Mouse (Mus musculus): ENCODE data around the gene Sparc. TPM values are rescaled to one million over a fixed set of nuclear protein-coding genes. Genes with fewer than 3 reads are reported as not detected.

Sparc gene
- polyA plus RNA-seq, 1 experiment from 2014 or later, result 1,182 TPM

DNA sequence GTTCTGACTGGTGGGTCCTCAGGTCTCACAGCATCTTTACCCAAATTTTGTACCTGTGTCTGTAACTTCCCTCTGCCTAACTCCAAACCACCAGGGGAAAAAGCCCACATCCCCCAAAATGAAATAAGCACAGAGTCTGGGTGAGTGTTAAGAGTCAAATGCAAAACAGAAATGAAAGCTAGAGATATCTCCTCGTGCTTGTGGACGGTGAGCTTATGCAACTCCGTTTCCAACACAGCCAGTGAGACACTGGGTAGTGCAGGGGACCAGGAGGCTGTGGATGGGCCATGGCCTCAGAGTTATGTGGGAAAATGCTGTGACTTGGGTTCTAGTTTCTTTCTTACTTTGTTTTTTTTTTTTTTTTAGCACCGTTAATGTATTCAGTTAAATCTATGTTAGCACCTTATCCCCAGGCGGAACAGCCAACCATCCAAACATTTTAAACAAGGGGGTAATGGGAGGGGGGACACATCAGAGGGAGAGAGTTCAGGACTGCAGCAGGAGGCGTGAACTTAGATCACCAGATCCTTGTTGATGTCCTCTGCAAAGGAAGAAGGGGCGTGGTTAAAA lies 27.8 kb downstream of the Sparc start:
- Histone ChIP-seq H3K9ac (ENCODE audit: low read depth, low read length) (no peak overlapping the region), H3K9me3 (replicated peaks; ENCODE audit: control insufficient read depth, low read length) (no peaks in the 10 kb centered on the region), H3K27me3 (ENCODE audit: control insufficient read depth, insufficient read depth, low read length) (no peaks in the 10 kb centered on the region), H3K4me2 (no peak overlapping the region), H3K4me1 (ENCODE audit: control insufficient read depth, insufficient read depth, low read length) (0 out of 2 replicates have a peak, but pooled peaks cover 2% of the 10 kb centered on the region), H3K36me3 (ENCODE audit: control insufficient read depth, insufficient read depth, low read length) (peaks cover 42% of the 10 kb centered on the region), H3K27ac (ENCODE audit: low read depth, low read length) (no peak overlapping the region), H3K4me3 (ENCODE audit: low read depth, low read length) (no peak overlapping the region)
- 76% methylated on average over 7 of the region's 7 CpGs for WGBS (ENCODE audit: insufficient replicate concordance)
- ATAC-seq (replicated peaks; ENCODE audit: insufficient number of reproducible peaks, low FRiP score, low TSS enrichment), result no peak

DNA sequence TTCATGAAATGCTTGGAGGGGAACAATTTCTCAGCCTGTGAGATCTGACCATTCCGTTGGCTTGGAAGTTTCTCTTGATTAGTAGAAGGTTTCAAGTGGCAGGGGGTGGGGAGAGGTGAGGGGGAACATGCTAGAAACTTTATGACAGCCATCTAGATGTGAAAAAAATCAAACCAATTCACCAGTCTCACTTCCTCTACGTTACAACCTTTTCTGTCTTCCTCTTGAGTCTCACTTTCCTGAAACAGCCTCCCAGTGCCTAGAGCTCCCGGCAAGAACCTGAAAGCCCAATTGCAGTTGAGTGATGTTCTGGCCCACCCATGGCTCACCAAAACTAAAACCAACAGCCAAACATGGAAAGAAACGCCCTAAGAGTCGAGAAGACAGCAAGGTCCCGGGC lies 28.4 kb downstream of the Sparc start:
- 72% methylated on average over 6 of the region's 6 CpGs for WGBS (ENCODE audit: insufficient replicate concordance)
- no peaks in the 10 kb centered on the region for H3K9me3 ChIP-seq (replicated peaks; ENCODE audit: control insufficient read depth, low read length)
- no peak for ATAC-seq (replicated peaks; ENCODE audit: insufficient number of reproducible peaks, low FRiP score, low TSS enrichment)
- H3K27me3 ChIP-seq (ENCODE audit: control insufficient read depth, insufficient read depth, low read length), result no peaks in the 10 kb centered on the region
- H3K4me1 ChIP-seq (ENCODE audit: control insufficient read depth, insufficient read depth, low read length), result 0 out of 2 replicates have a peak, but pooled peaks cover 2% of the 10 kb centered on the region
- H3K4me2 ChIP-seq, result no peak overlapping the region
- H3K27ac ChIP-seq (ENCODE audit: low read depth, low read length), result no peak overlapping the region
- no peak overlapping the region for H3K9ac ChIP-seq (ENCODE audit: low read depth, low read length)
- peaks cover 36% of the 10 kb centered on the region for H3K36me3 ChIP-seq (ENCODE audit: control insufficient read depth, insufficient read depth, low read length)
- no peak overlapping the region for H3K4me3 ChIP-seq (ENCODE audit: low read depth, low read length)

DNA sequence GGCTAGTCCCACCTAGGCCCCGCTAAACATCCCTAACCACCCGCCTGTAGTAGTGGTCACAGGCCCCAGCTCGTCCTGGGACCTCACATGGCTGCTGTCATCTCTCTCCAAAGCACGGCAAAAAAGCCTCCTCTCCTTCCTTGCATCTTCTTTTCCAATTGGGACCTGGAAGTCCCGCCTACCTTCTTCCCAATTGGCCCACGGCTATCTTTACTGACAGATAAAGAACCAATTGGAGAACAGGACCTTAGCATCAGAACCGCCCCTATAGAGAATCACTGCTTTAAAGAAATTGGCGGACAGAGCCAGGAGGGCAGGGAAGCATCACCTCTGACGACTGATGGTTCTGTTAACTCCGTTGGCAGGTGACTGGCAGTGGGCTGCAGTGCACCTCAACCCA lies 30.5 kb downstream of the Sparc start:
- no peak overlapping the region; the same call in 1 of the 2 replicates for H3K27ac ChIP-seq (ENCODE audit: low read depth, low read length)
- H3K4me2 ChIP-seq, result peak overlapping the region; percentile 35
- ATAC-seq (replicated peaks; ENCODE audit: insufficient number of reproducible peaks, low FRiP score, low TSS enrichment), result no peak

DNA sequence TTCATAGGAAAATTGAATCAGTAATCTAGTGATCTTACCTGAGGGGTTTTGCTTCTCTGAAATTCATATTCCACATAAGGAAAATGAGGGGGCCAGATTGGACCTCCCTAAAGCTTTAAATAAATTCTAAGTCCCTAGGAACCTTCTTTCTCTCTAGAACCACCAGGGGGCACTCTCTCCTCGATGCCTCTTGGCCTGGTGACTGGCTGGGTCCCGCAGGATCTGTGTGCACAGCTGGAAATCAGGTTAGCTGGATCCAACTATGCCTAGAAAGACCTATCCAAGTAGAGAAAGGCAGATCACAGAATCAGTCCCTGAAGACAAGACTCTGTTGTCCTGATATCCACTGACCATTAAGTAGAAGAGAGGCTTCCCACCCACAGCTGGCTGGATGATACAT lies 33.2 kb downstream of the Sparc start:
- Histone ChIP-seq H3K4me1 (ENCODE audit: control insufficient read depth, insufficient read depth, low read length) (0 out of 2 replicates have a peak, but pooled peaks cover 2% of the 10 kb centered on the region), H3K27me3 (ENCODE audit: control insufficient read depth, insufficient read depth, low read length) (peaks cover 3% of the 10 kb centered on the region; the same call in 1 of the 2 replicates), H3K36me3 (ENCODE audit: control insufficient read depth, insufficient read depth, low read length) (no peaks in the 10 kb centered on the region), H3K4me2 (no peak overlapping the region), H3K4me3 (ENCODE audit: low read depth, low read length) (no peak overlapping the region), H3K27ac (ENCODE audit: low read depth, low read length) (no peak overlapping the region), H3K9me3 (replicated peaks; ENCODE audit: control insufficient read depth, low read length) (no peaks in the 10 kb centered on the region), H3K9ac (ENCODE audit: low read depth, low read length) (no peak overlapping the region)
- no peak for ATAC-seq (replicated peaks; ENCODE audit: insufficient number of reproducible peaks, low FRiP score, low TSS enrichment)
- WGBS (ENCODE audit: insufficient replicate concordance), result 1% methylated on average over 2 of the region's 2 CpGs

More for the DNA sequence above, 30.5 kb downstream of the Sparc start:
- 0 out of 2 replicates have a peak, but pooled peaks cover 2% of the 10 kb centered on the region for H3K4me1 ChIP-seq (ENCODE audit: control insufficient read depth, insufficient read depth, low read length)
- H3K9ac ChIP-seq (ENCODE audit: low read depth, low read length), result 0 out of 2 replicates have a peak overlapping the region, but pooled peaks have one; percentile 28
- H3K27me3 ChIP-seq (ENCODE audit: control insufficient read depth, insufficient read depth, low read length), result no peaks in the 10 kb centered on the region
- no peak overlapping the region for H3K4me3 ChIP-seq (ENCODE audit: low read depth, low read length)
- WGBS (ENCODE audit: insufficient replicate concordance), result 23% methylated on average over 10 of the region's 10 CpGs
- peaks cover 16% of the 10 kb centered on the region for H3K36me3 ChIP-seq (ENCODE audit: control insufficient read depth, insufficient read depth, low read length)
- no peaks in the 10 kb centered on the region for H3K9me3 ChIP-seq (replicated peaks; ENCODE audit: control insufficient read depth, low read length)

DNA sequence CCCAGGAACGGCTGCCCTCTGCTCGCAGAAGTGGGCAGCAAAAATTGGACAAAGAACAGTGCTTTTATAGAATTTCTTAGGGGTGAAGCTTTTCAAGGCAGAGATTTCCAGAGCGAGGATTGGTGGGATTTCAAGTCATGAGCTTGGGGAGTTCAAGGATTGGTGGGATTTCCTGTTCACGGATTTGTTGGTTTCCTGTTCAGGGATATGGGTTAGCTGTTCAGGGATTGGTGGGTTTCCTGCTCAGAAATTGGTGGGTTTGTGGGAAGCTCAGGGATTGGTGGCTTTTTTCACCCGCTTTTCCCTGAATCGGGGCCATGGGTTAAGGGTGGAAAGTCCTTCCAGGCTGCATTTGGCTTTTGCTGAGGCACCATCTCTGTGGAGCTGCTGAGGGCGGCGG lies 35.4 kb downstream of the Sparc start:
- ATAC-seq (replicated peaks; ENCODE audit: insufficient number of reproducible peaks, low FRiP score, low TSS enrichment), result no peak
- Histone ChIP-seq H3K9me3 (replicated peaks; ENCODE audit: control insufficient read depth, low read length) (no peaks in the 10 kb centered on the region), H3K27ac (ENCODE audit: low read depth, low read length) (no peak overlapping the region), H3K36me3 (ENCODE audit: control insufficient read depth, insufficient read depth, low read length) (no peaks in the 10 kb centered on the region), H3K27me3 (ENCODE audit: control insufficient read depth, insufficient read depth, low read length) (peaks cover 3% of the 10 kb centered on the region; the same call in 1 of the 2 replicates), H3K4me3 (ENCODE audit: low read depth, low read length) (no peak overlapping the region), H3K9ac (ENCODE audit: low read depth, low read length) (no peak overlapping the region), H3K4me1 (ENCODE audit: control insufficient read depth, insufficient read depth, low read length) (0 out of 2 replicates have a peak, but pooled peaks cover 6% of the 10 kb centered on the region), H3K4me2 (no peak overlapping the region; the same call in 1 of the 2 replicates)
- WGBS (ENCODE audit: insufficient replicate concordance), result 49% methylated on average over 8 of the region's 8 CpGs

DNA sequence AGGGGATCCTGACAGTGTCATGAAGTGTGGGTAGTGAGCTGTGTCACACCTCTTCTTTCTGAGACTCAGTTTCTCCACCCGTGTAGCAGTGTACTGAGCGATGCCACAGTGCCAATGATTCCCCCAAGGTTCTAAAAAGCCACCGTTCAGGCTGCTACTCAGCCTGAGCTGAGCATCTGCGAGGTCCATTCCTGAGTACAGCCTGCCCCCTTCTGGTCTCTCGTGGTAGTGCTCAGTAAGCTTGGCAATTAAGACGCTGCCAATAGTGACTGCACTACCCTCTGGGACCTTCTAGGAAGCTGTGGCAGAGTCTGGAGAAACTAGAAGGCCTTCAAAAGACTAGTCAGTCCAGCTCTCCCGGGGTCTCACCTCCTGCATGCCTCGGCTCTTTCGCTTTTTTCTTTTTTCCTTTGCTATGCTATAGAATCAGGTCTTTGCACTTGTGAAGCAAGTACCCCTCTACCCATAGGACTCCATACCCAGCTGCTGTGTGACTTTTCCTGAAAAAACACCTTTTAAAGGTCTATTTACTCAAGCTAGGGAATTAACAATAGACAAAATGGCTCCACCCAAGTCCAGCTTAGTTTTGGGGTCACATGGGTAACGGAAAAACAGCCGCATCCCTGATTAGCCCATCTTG lies 36.4 kb downstream of the Sparc start:
- Histone ChIP-seq H3K9ac (ENCODE audit: low read depth, low read length) (no peak overlapping the region), H3K4me3 (ENCODE audit: low read depth, low read length) (no peak overlapping the region), H3K36me3 (ENCODE audit: control insufficient read depth, insufficient read depth, low read length) (no peaks in the 10 kb centered on the region), H3K4me1 (ENCODE audit: control insufficient read depth, insufficient read depth, low read length) (0 out of 2 replicates have a peak, but pooled peaks cover 4% of the 10 kb centered on the region), H3K9me3 (replicated peaks; ENCODE audit: control insufficient read depth, low read length) (no peaks in the 10 kb centered on the region), H3K27ac (ENCODE audit: low read depth, low read length) (no peak overlapping the region), H3K27me3 (ENCODE audit: control insufficient read depth, insufficient read depth, low read length) (peaks cover 3% of the 10 kb centered on the region; the same call in 1 of the 2 replicates), H3K4me2 (no peak overlapping the region)
- no peak for ATAC-seq (replicated peaks; ENCODE audit: insufficient number of reproducible peaks, low FRiP score, low TSS enrichment)
- WGBS (ENCODE audit: insufficient replicate concordance), result 14% methylated on average over 11 of the region's 11 CpGs

DNA sequence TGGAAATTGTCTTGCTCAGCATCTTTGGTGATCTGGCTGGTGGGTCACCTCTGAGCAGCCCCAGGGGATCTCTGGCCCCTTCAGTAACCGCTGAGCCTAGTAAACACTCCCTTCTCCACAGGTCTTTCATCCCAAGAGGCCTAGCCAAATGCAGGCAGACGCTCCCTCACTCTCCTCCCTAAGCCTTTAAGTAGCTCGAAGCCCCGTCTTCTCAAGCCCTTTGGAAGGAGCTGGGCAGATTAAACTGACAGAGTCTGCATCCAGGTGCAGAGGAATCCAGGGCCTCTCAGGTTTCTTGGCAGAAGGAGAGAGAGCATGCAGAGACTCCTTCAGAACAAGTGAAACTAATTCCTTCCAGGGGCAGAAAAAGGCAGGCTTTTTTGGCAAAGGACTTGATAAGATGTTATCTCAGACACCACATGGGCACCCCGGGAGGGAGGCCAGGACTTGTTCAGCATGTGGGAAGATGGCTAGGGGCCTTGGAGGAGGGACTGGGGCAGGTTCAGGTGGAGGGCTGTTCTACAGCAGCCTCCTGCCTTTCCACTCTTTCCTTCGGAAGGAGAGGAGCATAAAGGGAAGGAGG lies 39.4 kb downstream of the Sparc start:
- no peak for ATAC-seq (replicated peaks; ENCODE audit: insufficient number of reproducible peaks, low FRiP score, low TSS enrichment)
- Histone ChIP-seq H3K36me3 (ENCODE audit: control insufficient read depth, insufficient read depth, low read length) (no peaks in the 10 kb centered on the region), H3K9me3 (replicated peaks; ENCODE audit: control insufficient read depth, low read length) (no peaks in the 10 kb centered on the region), H3K4me1 (ENCODE audit: control insufficient read depth, insufficient read depth, low read length) (0 out of 2 replicates have a peak, but pooled peaks cover 9% of the 10 kb centered on the region), H3K4me2 (no peak overlapping the region), H3K27ac (ENCODE audit: low read depth, low read length) (no peak overlapping the region), H3K4me3 (ENCODE audit: low read depth, low read length) (no peak overlapping the region), H3K9ac (ENCODE audit: low read depth, low read length) (no peak overlapping the region), H3K27me3 (ENCODE audit: control insufficient read depth, insufficient read depth, low read length) (peaks cover 3% of the 10 kb centered on the region; the same call in 1 of the 2 replicates)
- 22% methylated on average over 6 of the region's 6 CpGs for WGBS (ENCODE audit: insufficient replicate concordance)

DNA sequence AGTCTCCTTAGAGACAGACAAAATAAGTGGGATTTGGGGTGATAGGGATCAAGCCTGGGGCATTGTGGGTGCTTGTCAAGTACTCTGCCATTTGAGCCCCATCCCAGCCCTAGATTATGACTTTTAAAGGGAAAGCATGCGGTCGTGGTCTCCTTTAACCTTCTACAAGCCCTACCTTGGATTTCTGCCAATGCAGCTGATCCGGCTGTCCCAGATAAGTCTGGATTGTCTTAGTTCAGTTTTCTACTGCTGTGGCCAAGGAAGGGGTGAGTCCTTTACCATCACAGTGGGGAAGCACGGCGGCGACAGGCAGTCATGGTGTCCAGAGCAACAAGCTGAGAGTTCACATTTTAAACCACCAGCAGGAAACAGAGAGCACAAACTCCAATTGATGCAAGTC lies 42.1 kb downstream of the Sparc start:
- no peak overlapping the region for H3K9ac ChIP-seq (ENCODE audit: low read depth, low read length)

More for the DNA sequence above, 42.1 kb downstream of the Sparc start:
- H3K4me3 ChIP-seq (ENCODE audit: low read depth, low read length), result no peak overlapping the region
- H3K4me1 ChIP-seq (ENCODE audit: control insufficient read depth, insufficient read depth, low read length), result 0 out of 2 replicates have a peak, but pooled peaks cover 9% of the 10 kb centered on the region
- no peak overlapping the region for H3K27ac ChIP-seq (ENCODE audit: low read depth, low read length)
- no peaks in the 10 kb centered on the region for H3K36me3 ChIP-seq (ENCODE audit: control insufficient read depth, insufficient read depth, low read length)
- WGBS (ENCODE audit: insufficient replicate concordance), result 31% methylated on average over 6 of the region's 6 CpGs
- no peak overlapping the region for H3K4me2 ChIP-seq
- ATAC-seq (replicated peaks; ENCODE audit: insufficient number of reproducible peaks, low FRiP score, low TSS enrichment), result no peak
- H3K9me3 ChIP-seq (replicated peaks; ENCODE audit: control insufficient read depth, low read length), result no peaks in the 10 kb centered on the region
- no peaks in the 10 kb centered on the region for H3K27me3 ChIP-seq (ENCODE audit: control insufficient read depth, insufficient read depth, low read length)
